Mouse (Mus musculus) heart, embryonic 14.5 days (tissue): Measurements from ENCODE around the gene Ltbp1. TPM values are rescaled to one million over a fixed set of nuclear protein-coding genes. Genes with fewer than 3 reads are reported as not detected.

Experiments
- ATAC-seq: fragments of 200-750 bp; cut with Nextera tagmentation; 2 replicates; pipeline ENCODE4 v1.8.0; 2017; ENCODE audit warnings: low read depth, moderate TSS enrichment; ENCODE audit not compliant: insufficient number of reproducible peaks, insufficient read depth, low FRiP score
- H3K27ac ChIP-seq, 2 experiments: fragments of 200-500 bp in 1 of 2; fragments of 300-500 bp in 1 of 2; sonication (generic) in 1 of 2; replicated peaks in 1 of 2; 2 replicates each; pipeline ENCODE4 v1.5.1; 2012 to 2014; ENCODE audit warnings: low read depth in 2 of 2, low read length in 2 of 2, control low read depth in 1 of 2, mild to moderate bottlenecking in 1 of 2, mixed read lengths in 1 of 2; ENCODE audit not compliant: control insufficient read depth in 1 of 2, insufficient read depth in 1 of 2
- H3K27me3 ChIP-seq: fragments of 300-500 bp; sonication (generic); 2 replicates; pipeline ENCODE4 v1.6.1; 2014; ENCODE audit warnings: mild to moderate bottlenecking, low read length, control low read depth; ENCODE audit not compliant: control insufficient read depth, insufficient read depth
- H3K36me3 ChIP-seq: fragments of 300-500 bp; sonication (generic); 2 replicates; pipeline ENCODE4 v1.6.1; 2014; ENCODE audit warnings: mild to moderate bottlenecking, control low read depth, low read length, mixed read lengths; ENCODE audit not compliant: control insufficient read depth, insufficient read depth
- H3K4me1 ChIP-seq, 2 experiments: fragments of 200-500 bp in 1 of 2; fragments of 300-500 bp in 1 of 2; sonication (generic) in 1 of 2; 2 replicates each; pipeline ENCODE4 v1.6.1; 2012 to 2014; ENCODE audit warnings: low read length in 2 of 2, control low read depth in 1 of 2, mixed read lengths in 1 of 2; ENCODE audit not compliant: control insufficient read depth in 2 of 2, insufficient read depth in 2 of 2
- H3K4me2 ChIP-seq: fragments of 300-500 bp; sonication (generic); 2 replicates; pipeline ENCODE4 v1.6.1; 2014; ENCODE audit warnings: mild to moderate bottlenecking, low read length
- H3K4me3 ChIP-seq, 2 experiments: fragments of 200-500 bp in 1 of 2; fragments of 300-500 bp in 1 of 2; sonication (generic) in 1 of 2; 2 replicates each; pipeline ENCODE4 v1.5.1; 2012 to 2014; ENCODE audit warnings: low read length in 2 of 2, mild to moderate bottlenecking in 2 of 2, control low read depth in 1 of 2, low read depth in 1 of 2, moderate library complexity in 1 of 2; ENCODE audit not compliant: control insufficient read depth in 1 of 2, insufficient read depth in 1 of 2
- H3K9ac ChIP-seq: fragments of 300-500 bp; sonication (generic); 2 replicates; pipeline ENCODE4 v1.6.1; 2014; ENCODE audit warnings: mild to moderate bottlenecking, low read length
- H3K9me3 ChIP-seq: fragments of 300-500 bp; sonication (generic); 2 replicates; pipeline ENCODE4 v1.6.1; 2016; ENCODE audit warnings: low read length, control low read depth; ENCODE audit not compliant: control insufficient read depth
- WGBS: fragments of 180-500 bp; shearing (Covaris S2); extraction: QIAGEN DNeasy Blood & Tissue Kit; methylation state at CpG from one replicate; pipeline ENCODE4 v1.1.7; 2014; 5-methylcytosine and 5-hydroxymethylcytosine counted together
- polyA plus RNA-seq: library from polyadenylated mRNA; unstranded; fragments of >200 nt; fragmentation: Nextera tagmentation; extraction: Ambion mirVana; gene quantifications from 2 replicates; pipeline ENCODE4 v1.2.1, GENCODE M21; 2014

Ltbp1 gene
- polyA plus RNA-seq, 1 experiment from 2014 or later, result 38.1 TPM

- Histone ChIP-seq H3K4me3 (no peak overlapping the region), H3K36me3 (no peaks in the 10 kb centered on the region), H3K27me3 (no peaks in the 10 kb centered on the region), H3K4me1 (peaks cover 2 to 7% of the 10 kb centered on the region in 2 experiments; a peak in 2 of 4 replicates), H3K27ac (no peak overlapping the region), H3K9ac (no peak overlapping the region), H3K4me2 (no peak overlapping the region), H3K9me3 (no peaks in the 10 kb centered on the region)
- 83% methylated on average over 2 of the region's 2 CpGs for WGBS
- no peak for ATAC-seq
Observed at GRCm38 (mm10) chr17:75081401-75081800, 76.0 kb downstream of the Ltbp1 start.

DNA sequence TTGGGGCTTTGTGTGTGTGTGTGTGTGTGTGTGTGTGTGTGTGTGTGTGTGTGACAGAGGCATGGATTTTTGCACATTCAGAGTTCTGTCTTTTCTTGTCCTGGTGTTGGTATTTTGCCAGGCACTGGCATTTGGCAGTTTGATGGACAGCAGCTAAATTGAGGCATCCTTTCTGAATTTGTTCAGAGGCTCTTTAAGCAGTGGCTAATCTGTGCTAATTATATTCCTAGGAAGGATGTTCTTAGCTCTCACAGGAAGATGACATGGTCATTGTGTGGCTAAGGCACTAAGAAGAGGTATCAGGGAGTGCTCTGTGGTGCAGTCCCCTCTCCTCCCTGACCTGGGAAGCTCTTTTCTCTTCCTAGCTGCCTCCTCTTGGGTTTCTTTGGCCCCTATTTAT is 77.1 kb downstream of the Ltbp1 start:
- H3K9ac ChIP-seq, result no peak overlapping the region
- H3K27ac ChIP-seq, result peak overlapping the region in 1 of 2 experiments; percentile 39; a peak in 1 of 4 replicates
- H3K9me3 ChIP-seq, result no peaks in the 10 kb centered on the region

DNA sequence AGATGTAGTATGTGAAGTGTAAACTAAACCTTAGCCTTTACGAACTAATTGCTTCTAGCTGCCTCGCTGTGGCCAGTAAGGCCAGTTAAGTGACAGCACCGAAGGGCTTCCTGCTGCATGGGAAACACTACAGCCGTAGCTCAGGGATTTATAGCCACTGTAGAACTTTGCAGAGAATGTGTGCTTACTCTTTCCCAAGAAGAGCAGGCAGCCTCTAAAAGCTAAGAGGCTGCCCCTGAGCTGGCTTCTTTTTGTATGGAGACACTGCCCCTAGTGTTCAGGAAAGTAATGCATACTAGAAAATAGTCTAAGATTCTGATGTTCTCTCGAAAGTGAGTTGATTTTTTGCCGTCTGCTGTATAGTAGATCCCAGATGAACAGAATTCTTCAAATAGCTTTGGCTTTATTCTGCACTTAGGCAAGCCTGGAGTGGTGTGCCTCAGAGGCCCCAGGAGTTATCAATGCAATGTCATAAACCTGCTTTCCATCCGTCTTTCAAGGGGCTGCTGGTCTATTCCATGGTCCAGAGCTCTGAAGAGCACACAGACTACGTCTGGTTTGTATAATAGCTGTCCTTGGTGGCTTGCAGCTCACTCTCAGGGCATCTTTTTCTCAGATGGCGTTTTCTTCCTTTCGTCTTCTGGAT is 82.1 kb downstream of the Ltbp1 start:
- peak overlapping the region; percentile 41 to 79 for H3K27ac ChIP-seq
- peaks cover 6 to 30% of the 10 kb centered on the region in 2 experiments for H3K4me1 ChIP-seq
- peak overlapping the region; percentile 38 for H3K4me2 ChIP-seq
- no peaks in the 10 kb centered on the region for H3K27me3 ChIP-seq
- H3K9ac ChIP-seq, result no peak overlapping the region
- no peaks in the 10 kb centered on the region for H3K36me3 ChIP-seq
- no peaks in the 10 kb centered on the region for H3K9me3 ChIP-seq
- ATAC-seq, result peak; percentile 54; the same call in 1 of the 2 replicates
- WGBS, result 21% methylated on average over 10 of the region's 10 CpGs
- no peak overlapping the region for H3K4me3 ChIP-seq

More for the DNA sequence above, 77.1 kb downstream of the Ltbp1 start:
- Histone ChIP-seq H3K4me2 (no peak overlapping the region), H3K4me1 (peaks cover 4 to 12% of the 10 kb centered on the region in 2 experiments), H3K27me3 (no peaks in the 10 kb centered on the region), H3K4me3 (no peak overlapping the region), H3K36me3 (no peaks in the 10 kb centered on the region)
- no peak for ATAC-seq

GRCm38 (mm10) chr17:75088232-75088631 is 82.9 kb downstream of the Ltbp1 start:
- Histone ChIP-seq H3K4me1 (peaks cover 4 to 27% of the 10 kb centered on the region in 2 experiments), H3K36me3 (no peaks in the 10 kb centered on the region), H3K27me3 (no peaks in the 10 kb centered on the region), H3K9me3 (no peaks in the 10 kb centered on the region), H3K4me2 (no peak overlapping the region), H3K9ac (no peak overlapping the region), H3K4me3 (no peak overlapping the region), H3K27ac (peak overlapping the region in 1 of 2 experiments; percentile 41; a peak in 1 of 4 replicates)
- WGBS, result 21% methylated on average over 4 of the region's 4 CpGs
- ATAC-seq, result no peak

GRCm38 (mm10) chr17:75088727-75089126 is 83.4 kb downstream of the Ltbp1 start:
- Histone ChIP-seq H3K4me1 (peaks cover 4 to 29% of the 10 kb centered on the region in 2 experiments), H3K27me3 (no peaks in the 10 kb centered on the region), H3K9me3 (no peaks in the 10 kb centered on the region), H3K9ac (no peak overlapping the region), H3K27ac (no peak overlapping the region), H3K36me3 (no peaks in the 10 kb centered on the region), H3K4me3 (no peak overlapping the region), H3K4me2 (no peak overlapping the region)
- no peak for ATAC-seq
- WGBS, result 71% methylated on average over 11 of the region's 11 CpGs

GRCm38 (mm10) chr17:75090556-75090955 is 85.2 kb downstream of the Ltbp1 start:
- Histone ChIP-seq H3K4me3 (no peak overlapping the region), H3K36me3 (no peaks in the 10 kb centered on the region), H3K4me1 (peaks cover 4 to 30% of the 10 kb centered on the region in 2 experiments), H3K27ac (no peak overlapping the region), H3K9me3 (no peaks in the 10 kb centered on the region), H3K27me3 (no peaks in the 10 kb centered on the region), H3K4me2 (no peak overlapping the region), H3K9ac (no peak overlapping the region)
- ATAC-seq, result no peak
- 81% methylated on average over 6 of the region's 6 CpGs for WGBS

DNA sequence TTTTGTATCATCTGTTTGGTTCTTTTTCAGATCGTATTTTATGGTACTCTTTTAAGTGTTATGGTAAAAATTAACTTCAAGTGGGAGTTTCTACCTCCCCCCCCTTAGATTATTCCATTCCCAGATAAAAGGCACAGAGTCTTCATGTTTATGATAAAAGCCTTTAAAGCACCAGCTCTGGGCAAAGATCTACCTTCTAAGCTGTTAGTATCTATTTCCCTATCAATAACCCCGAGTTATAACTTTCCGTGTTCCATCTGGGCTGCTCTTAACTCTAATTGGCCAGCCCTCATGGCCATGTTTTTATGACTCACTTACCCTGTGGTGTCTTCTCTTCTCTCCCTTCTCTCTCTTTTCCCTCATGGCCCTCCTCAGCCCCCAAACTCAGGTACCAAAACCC is 88.2 kb downstream of the Ltbp1 start:
- no peaks in the 10 kb centered on the region for H3K27me3 ChIP-seq
- H3K4me2 ChIP-seq, result no peak overlapping the region
- no peak for ATAC-seq
- H3K9me3 ChIP-seq, result no peaks in the 10 kb centered on the region
- peaks cover 2 to 13% of the 10 kb centered on the region in 2 experiments; a peak in 1 of 4 replicates for H3K4me1 ChIP-seq
- no peak overlapping the region for H3K4me3 ChIP-seq
- 83% methylated on average over 3 of the region's 3 CpGs for WGBS
- no peak overlapping the region for H3K9ac ChIP-seq
- no peaks in the 10 kb centered on the region for H3K36me3 ChIP-seq
- no peak overlapping the region for H3K27ac ChIP-seq

DNA sequence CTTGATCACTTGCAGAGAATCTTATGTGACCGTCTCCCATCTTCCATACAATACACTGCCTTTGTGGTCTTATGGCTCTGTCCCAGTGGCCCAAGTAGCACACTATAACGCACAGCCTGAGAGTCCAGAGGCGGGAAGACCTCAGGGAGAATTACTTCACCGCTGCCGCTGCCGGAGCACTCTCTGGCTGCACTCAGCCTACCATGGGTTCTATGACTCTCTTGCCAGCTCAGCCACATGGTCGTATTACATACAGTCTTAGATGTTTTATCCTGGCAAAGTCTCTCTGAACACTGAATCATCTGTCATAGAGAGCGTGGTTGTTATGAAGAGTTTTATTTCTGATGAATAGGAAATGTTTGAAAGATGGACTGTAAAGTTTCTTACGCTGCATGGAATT is 89.2 kb downstream of the Ltbp1 start:
- Histone ChIP-seq H3K27ac (no peak overlapping the region), H3K9me3 (no peaks in the 10 kb centered on the region), H3K36me3 (no peaks in the 10 kb centered on the region), H3K27me3 (no peaks in the 10 kb centered on the region), H3K4me1 (0 out of 4 replicates have a peak, but pooled peaks cover 0 to 3% of the 10 kb centered on the region in 2 experiments), H3K4me2 (no peak overlapping the region), H3K4me3 (no peak overlapping the region), H3K9ac (no peak overlapping the region)
- no peak for ATAC-seq
- 89% methylated on average over 9 of the region's 9 CpGs for WGBS
